In the genomic region with DNA sequence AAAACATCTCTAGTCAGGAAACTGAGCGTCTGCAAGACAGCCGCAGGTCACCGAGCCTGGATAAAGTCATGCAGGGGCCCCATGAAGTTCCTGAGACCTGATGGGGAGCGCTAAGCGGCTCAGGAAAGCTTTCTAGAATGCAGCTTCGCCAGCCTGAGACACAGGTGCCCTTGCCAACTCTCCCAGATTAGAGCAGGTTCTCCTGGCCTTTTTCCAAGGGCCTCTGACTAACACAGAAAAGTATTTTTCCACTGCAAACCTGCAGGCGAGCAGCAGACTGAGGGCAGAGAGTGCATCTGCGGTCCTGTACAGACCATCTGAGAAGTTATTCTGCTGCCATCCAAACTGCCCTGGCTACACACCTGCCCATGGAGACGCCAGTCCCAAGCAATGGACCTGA, we compare ENCODE assay signal across 9 mouse cellular contexts. TPM values are rescaled to one million over a fixed set of nuclear protein-coding genes. Genes with fewer than 3 reads are reported as not detected.
DNase-seq lines count a peak whose midpoint lies in the region; ATAC-seq and TF ChIP-seq lines count a peak whose summit lies in the region.
"Had no signal": no experiment of that assay in that cellular context is flagged by ENCODE, and none has a peak within 500 bp of the region (broad histone marks: within the 10 kb centered on the region; RNA-seq: fewer than 3 reads in every experiment).

No protein-coding gene starts in this region.

- intact Hi-C loops in heart, postnatal 25 days (cut with DNase I) = no loop called here

- 0 out of 2 replicates have a peak, but pooled peaks cover 3% of the 10 kb centered on the region for H3K4me1 ChIP-seq in lung, adult 2 months (ENCODE audit: control insufficient read depth, insufficient read depth, low read length)
- no peaks in the 10 kb centered on the region for H3K4me1 ChIP-seq in midbrain, embryonic 14.5 days (ENCODE audit: control insufficient read depth, insufficient read depth, low read length)

- H3K27me3 ChIP-seq in midbrain, embryonic 14.5 days (ENCODE audit: control insufficient read depth, insufficient read depth, low read length) = no peaks in the 10 kb centered on the region
- H3K27me3 ChIP-seq: midbrain, embryonic 15.5 days had no signal

- no peak for TF ChIP-seq POLR2A in lung, adult 2 months (IDR thresholded peaks at IDR 0.05; ENCODE audit: borderline replicate concordance, extremely low read depth, low read depth, low read length)

- no peak overlapping the region for H3K27ac ChIP-seq in midbrain, embryonic 14.5 days (replicated peaks; ENCODE audit: low read depth, low read length)
- H3K27ac ChIP-seq: midbrain, embryonic 15.5 days had no signal

- H3K4me3 ChIP-seq in lung, adult 2 months (replicated peaks; ENCODE audit: extremely low read depth, low read depth, low read length) = no peak overlapping the region
- no peak overlapping the region for H3K4me3 ChIP-seq in midbrain, embryonic 14.5 days (replicated peaks; ENCODE audit: low read depth, low read length)
- H3K4me3 ChIP-seq: midbrain, embryonic 15.5 days had no signal

- peak; percentile 33 for DNase-seq in heart, adult 8-10 months (ENCODE audit: low spot score)
- DNase-seq in heart, postnatal 25 days (ENCODE audit: low spot score) = no peak
- peak; percentile 77 for DNase-seq in adrenal gland, adult 8-10 months
- DNase-seq in cerebellum, postnatal 25 days = peak; percentile 77 to 87
- DNase-seq in lung, adult 2 months = peak; percentile 34
- no peak for DNase-seq in layer of hippocampus, postnatal 14 days (ENCODE audit: low spot score in 2 of 2)
- no peak for DNase-seq in midbrain, embryonic 14.5 days
- DNase-seq in thymus, postnatal 14 days = no peak

- no peak overlapping the region for H3K4me2 ChIP-seq in midbrain, embryonic 14.5 days (ENCODE audit: low read length)
- H3K4me2 ChIP-seq: midbrain, embryonic 15.5 days had no signal

- no peak for ATAC-seq in midbrain, embryonic 14.5 days (ENCODE audit: low FRiP score, low TSS enrichment)
- ATAC-seq: midbrain, embryonic 15.5 days had no signal

- peaks cover 34% of the 10 kb centered on the region for H3K36me3 ChIP-seq in midbrain, embryonic 14.5 days (ENCODE audit: control insufficient read depth, insufficient read depth, low read length)

- H3K9ac ChIP-seq in midbrain, embryonic 14.5 days (replicated peaks; ENCODE audit: low read length) = no peak overlapping the region
- H3K9ac ChIP-seq: midbrain, embryonic 15.5 days had no signal

- TF ChIP-seq CTCF in lung, adult 2 months (IDR thresholded peaks at IDR 0.05; ENCODE audit: insufficient read depth, low read length) = no peak

- H3K9me3 ChIP-seq in midbrain, embryonic 14.5 days (ENCODE audit: control insufficient read depth, low read length) = no peaks in the 10 kb centered on the region
- H3K9me3 ChIP-seq: midbrain, embryonic 15.5 days had no signal

- 62% methylated on average over 9 of the region's 9 CpGs for WGBS in lung, adult 2 months
- 87% methylated on average over 9 of the region's 9 CpGs for WGBS in midbrain, embryonic 14.5 days

RNA-seq across cellular contexts. Expression of a gene that starts 27.6 kb away (rescaled TPM):
- 1 to 10 TPM; 3.9 to 6.9 (median 5.0) TPM for total RNA-seq in heart, adult 8-10 months (2022)
- 1 to 10 TPM; 3.7 to 4.0 TPM for total RNA-seq in heart, postnatal 25 days (2021)
- 10 to 100 TPM; 29.2 to 47.3 (median 37.2) TPM for total RNA-seq in adrenal gland, adult 8-10 months (2022)
- 7.2 and 9.5 TPM in 2 replicates for polyA plus RNA-seq in lung, adult 2 months (2012; rRNA removed)
- 10 to 100 TPM; 49.3 to 53.4 TPM for total RNA-seq in layer of hippocampus, postnatal 14 days (2021)
- polyA plus RNA-seq in midbrain, embryonic 14.5 days (2014; fragmentation: Nextera tagmentation; extraction: Ambion mirVana) = 31.1 and 36.5 TPM in 2 replicates

Comparison
In these comparisons a context has a peak if more than half of its experiments do, and no peak if none do; other contexts are left out.
1. DNase-seq: peak in heart, adult 8-10 months (single experiment), adrenal gland, adult 8-10 months (single experiment), cerebellum, postnatal 25 days (2 of 2) and lung, adult 2 months (single experiment); none in heart, postnatal 25 days (single experiment), layer of hippocampus, postnatal 14 days (0 of 2), midbrain, embryonic 14.5 days (single experiment) and thymus, postnatal 14 days (single experiment).